Mouse (Mus musculus): ENCODE measurements around the gene Vill. TPM values are rescaled to one million over a fixed set of nuclear protein-coding genes. Genes with fewer than 3 reads are reported as not detected.

Gene Vill
- polyA plus RNA-seq, 1 experiment from 2014 or later = 28.1 TPM

GRCm38 (mm10) chr9:119064296-119064695, 11.7 kb downstream of the Vill start:
- Histone ChIP-seq H3K9ac (no peak overlapping the region), H3K4me1 (peaks cover 13% of the 10 kb centered on the region; the same call in 1 of the 2 replicates), H3K9me3 (no peaks in the 10 kb centered on the region), H3K4me3 (no peak overlapping the region), H3K27me3 (peaks cover 7% of the 10 kb centered on the region; the same call in 1 of the 2 replicates), H3K27ac (no peak overlapping the region), H3K36me3 (no peaks in the 10 kb centered on the region), H3K4me2 (replicated peaks) (no peak overlapping the region)
- 58% methylated on average over 4 of the region's 4 CpGs for WGBS
- no peak for ATAC-seq (ENCODE audit: insufficient number of reproducible peaks, insufficient read depth, low FRiP score, low TSS enrichment)

GRCm38 (mm10) chr9:119067601-119068000, 15.0 kb downstream of the Vill start:
- Histone ChIP-seq H3K9ac (no peak overlapping the region), H3K36me3 (peaks cover 12% of the 10 kb centered on the region), H3K9me3 (no peaks in the 10 kb centered on the region), H3K4me1 (peaks cover 13% of the 10 kb centered on the region; the same call in 1 of the 2 replicates), H3K4me2 (replicated peaks) (no peak overlapping the region), H3K27me3 (no peaks in the 10 kb centered on the region), H3K27ac (no peak overlapping the region), H3K4me3 (no peak overlapping the region)
- ATAC-seq (ENCODE audit: insufficient number of reproducible peaks, insufficient read depth, low FRiP score, low TSS enrichment) = no peak
- 7% methylated on average over 6 of the region's 6 CpGs for WGBS

- ATAC-seq (ENCODE audit: insufficient number of reproducible peaks, insufficient read depth, low FRiP score, low TSS enrichment) = no peak
- H3K9me3 ChIP-seq = no peaks in the 10 kb centered on the region
- no peak overlapping the region for H3K4me3 ChIP-seq
- no peak overlapping the region for H3K9ac ChIP-seq
- H3K4me2 ChIP-seq (replicated peaks) = no peak overlapping the region
- no peaks in the 10 kb centered on the region for H3K27me3 ChIP-seq
- H3K4me1 ChIP-seq = peaks cover 8% of the 10 kb centered on the region; the same call in 1 of the 2 replicates
- peaks cover 15% of the 10 kb centered on the region for H3K36me3 ChIP-seq
- 85% methylated on average over 11 of the region's 11 CpGs for WGBS
- no peak overlapping the region for H3K27ac ChIP-seq
Measured at GRCm38 (mm10) chr9:119068266-119068665, 15.7 kb downstream of the Vill start.

GRCm38 (mm10) chr9:119070173-119070825, 17.7 kb downstream of the Vill start:
- no peaks in the 10 kb centered on the region for H3K27me3 ChIP-seq
- no peaks in the 10 kb centered on the region for H3K9me3 ChIP-seq
- H3K4me1 ChIP-seq = peaks cover 8% of the 10 kb centered on the region; the same call in 1 of the 2 replicates
- no peak for ATAC-seq (ENCODE audit: insufficient number of reproducible peaks, insufficient read depth, low FRiP score, low TSS enrichment)
- H3K36me3 ChIP-seq = peaks cover 24% of the 10 kb centered on the region
- 82% methylated on average over 13 of the region's 13 CpGs for WGBS
- no peak overlapping the region for H3K27ac ChIP-seq
- no peak overlapping the region for H3K9ac ChIP-seq
- H3K4me2 ChIP-seq (replicated peaks) = no peak overlapping the region
- no peak overlapping the region for H3K4me3 ChIP-seq

GRCm38 (mm10) chr9:119071786-119072185, 19.2 kb downstream of the Vill start:
- ATAC-seq (ENCODE audit: insufficient number of reproducible peaks, insufficient read depth, low FRiP score, low TSS enrichment) = no peak
- H3K27me3 ChIP-seq = no peaks in the 10 kb centered on the region
- H3K4me2 ChIP-seq (replicated peaks) = no peak overlapping the region
- no peak overlapping the region for H3K4me3 ChIP-seq
- H3K4me1 ChIP-seq = peaks cover 8% of the 10 kb centered on the region; the same call in 1 of the 2 replicates
- 85% methylated on average over 9 of the region's 9 CpGs for WGBS
- H3K9ac ChIP-seq = no peak overlapping the region
- peaks cover 36% of the 10 kb centered on the region for H3K36me3 ChIP-seq
- H3K27ac ChIP-seq = no peak overlapping the region
- no peaks in the 10 kb centered on the region for H3K9me3 ChIP-seq

GRCm38 (mm10) chr9:119073184-119073895, 20.8 kb downstream of the Vill start:
- H3K4me2 ChIP-seq (replicated peaks) = no peak overlapping the region
- 79% methylated on average over 15 of the region's 15 CpGs for WGBS
- no peak overlapping the region for H3K9ac ChIP-seq
- peaks cover 8% of the 10 kb centered on the region; the same call in 1 of the 2 replicates for H3K4me1 ChIP-seq
- peaks cover 45% of the 10 kb centered on the region for H3K36me3 ChIP-seq
- no peaks in the 10 kb centered on the region for H3K27me3 ChIP-seq
- no peak overlapping the region for H3K27ac ChIP-seq
- H3K9me3 ChIP-seq = no peaks in the 10 kb centered on the region
- H3K4me3 ChIP-seq = no peak overlapping the region
- no peak for ATAC-seq (ENCODE audit: insufficient number of reproducible peaks, insufficient read depth, low FRiP score, low TSS enrichment)

GRCm38 (mm10) chr9:119075685-119076084, 23.1 kb downstream of the Vill start:
- Histone ChIP-seq H3K9ac (no peak overlapping the region), H3K27ac (no peak overlapping the region), H3K4me1 (0 out of 2 replicates have a peak, but pooled peaks cover 3% of the 10 kb centered on the region), H3K4me3 (no peak overlapping the region), H3K36me3 (peaks cover 50% of the 10 kb centered on the region), H3K27me3 (no peaks in the 10 kb centered on the region), H3K4me2 (replicated peaks) (no peak overlapping the region), H3K9me3 (no peaks in the 10 kb centered on the region)
- 70% methylated on average over 16 of the region's 16 CpGs for WGBS
- no peak for ATAC-seq (ENCODE audit: insufficient number of reproducible peaks, insufficient read depth, low FRiP score, low TSS enrichment)

GRCm38 (mm10) chr9:119080040-119080675, 27.6 kb downstream of the Vill start:
- ATAC-seq (ENCODE audit: insufficient number of reproducible peaks, insufficient read depth, low FRiP score, low TSS enrichment) = no peak
- Histone ChIP-seq H3K36me3 (peaks cover 27% of the 10 kb centered on the region), H3K27ac (no peak overlapping the region), H3K9ac (no peak overlapping the region), H3K9me3 (no peaks in the 10 kb centered on the region), H3K4me2 (replicated peaks) (no peak overlapping the region), H3K27me3 (no peaks in the 10 kb centered on the region), H3K4me3 (no peak overlapping the region), H3K4me1 (peaks cover 10% of the 10 kb centered on the region)
- WGBS = 75% methylated on average over 5 of the region's 5 CpGs

GRCm38 (mm10) chr9:119082039-119082438, 29.5 kb downstream of the Vill start:
- no peak overlapping the region for H3K9ac ChIP-seq
- H3K36me3 ChIP-seq = peaks cover 13% of the 10 kb centered on the region; the same call in 1 of the 2 replicates
- no peak overlapping the region for H3K4me3 ChIP-seq
- no peaks in the 10 kb centered on the region for H3K9me3 ChIP-seq
- no peaks in the 10 kb centered on the region for H3K27me3 ChIP-seq
- peaks cover 17% of the 10 kb centered on the region for H3K4me1 ChIP-seq
- WGBS = 4% methylated on average over 8 of the region's 8 CpGs
- peak overlapping the region; percentile 47; the same call in 1 of the 2 replicates for H3K27ac ChIP-seq
- ATAC-seq (ENCODE audit: insufficient number of reproducible peaks, insufficient read depth, low FRiP score, low TSS enrichment) = peak; percentile 53; the same call in 1 of the 2 replicates
- no peak overlapping the region for H3K4me2 ChIP-seq (replicated peaks)

- ATAC-seq (ENCODE audit: insufficient number of reproducible peaks, insufficient read depth, low FRiP score, low TSS enrichment) = no peak
- Histone ChIP-seq H3K27ac (peak overlapping the region; percentile 47), H3K4me3 (no peak overlapping the region), H3K4me1 (peaks cover 19% of the 10 kb centered on the region), H3K36me3 (peaks cover 10% of the 10 kb centered on the region; the same call in 1 of the 2 replicates), H3K4me2 (replicated peaks) (no peak overlapping the region), H3K9me3 (no peaks in the 10 kb centered on the region), H3K27me3 (no peaks in the 10 kb centered on the region), H3K9ac (no peak overlapping the region)
- 52% methylated on average over 7 of the region's 7 CpGs for WGBS
Measured at GRCm38 (mm10) chr9:119082656-119083430, 30.3 kb downstream of the Vill start.

GRCm38 (mm10) chr9:119083966-119084365, 31.4 kb downstream of the Vill start:
- no peak overlapping the region for H3K4me2 ChIP-seq (replicated peaks)
- H3K9ac ChIP-seq = no peak overlapping the region
- ATAC-seq (ENCODE audit: insufficient number of reproducible peaks, insufficient read depth, low FRiP score, low TSS enrichment) = no peak
- H3K9me3 ChIP-seq = no peaks in the 10 kb centered on the region
- 83% methylated on average over 10 of the region's 10 CpGs for WGBS
- no peaks in the 10 kb centered on the region for H3K27me3 ChIP-seq
- no peak overlapping the region for H3K27ac ChIP-seq
- H3K4me1 ChIP-seq = peaks cover 29% of the 10 kb centered on the region
- no peak overlapping the region for H3K4me3 ChIP-seq
- 0 out of 2 replicates have a peak, but pooled peaks cover 3% of the 10 kb centered on the region for H3K36me3 ChIP-seq

Measured in embryonic facial prominence, embryonic 12.5 days (tissue).